Mouse (Mus musculus) testis, postnatal 14 days (tissue): ENCODE measurements at regions not wholly inside any gene's neighbourhood (a gene's known extent, or its start where the extent isn't known, plus 50 kb on each side); places are given as distances from the start of the nearest gene placed in this dataset.
A peak's percentile ranks its signal among the peaks of the same experiment; 100 is the strongest.

Source experiments
- DNase-seq: peaks from one replicate; pipeline ENCODE4 v3.0.0; 2021; ENCODE audit warnings: low spot score

DNA sequence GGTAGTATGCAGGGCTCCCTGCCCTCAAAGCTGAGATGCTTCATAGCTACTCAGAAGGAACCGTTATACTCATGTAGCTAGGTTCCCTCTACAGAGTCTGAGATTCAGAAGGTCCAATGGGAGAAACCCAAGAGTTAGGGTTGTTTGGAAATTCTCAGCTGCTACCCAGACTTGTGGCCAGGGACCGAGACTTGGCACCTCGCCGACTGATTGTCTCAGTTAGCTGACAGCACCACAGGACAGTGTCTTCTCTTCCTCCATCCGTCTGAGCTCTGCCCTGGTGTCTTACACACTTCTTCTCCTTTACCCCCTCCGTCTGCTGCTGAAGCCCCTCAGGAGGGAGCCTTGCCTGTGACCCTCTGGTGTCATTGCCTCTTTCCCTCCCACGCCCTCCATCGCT is 329.6 kb upstream of the Prox1 start:
- DNase-seq = no peak

DNA sequence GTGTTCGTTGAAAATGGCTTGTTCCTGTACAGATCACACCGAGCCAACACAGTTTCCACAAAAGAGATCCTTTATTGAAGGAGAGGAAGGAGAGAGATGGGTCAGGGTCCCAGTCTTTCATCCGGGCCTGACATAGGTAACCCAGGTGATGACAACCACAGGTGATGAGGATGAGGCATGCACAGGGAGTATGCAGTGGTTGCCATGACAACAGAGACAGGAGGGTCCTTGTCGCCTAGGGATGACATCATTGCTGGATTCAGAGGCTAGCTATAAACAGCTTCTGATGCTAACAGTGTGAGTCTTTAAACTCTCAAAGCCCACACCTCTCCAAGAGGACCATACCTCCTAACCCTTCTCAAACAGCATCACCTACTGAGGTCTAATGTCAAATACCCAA is 327.0 kb upstream of the Prox1 start:
- no peak for DNase-seq

DNA sequence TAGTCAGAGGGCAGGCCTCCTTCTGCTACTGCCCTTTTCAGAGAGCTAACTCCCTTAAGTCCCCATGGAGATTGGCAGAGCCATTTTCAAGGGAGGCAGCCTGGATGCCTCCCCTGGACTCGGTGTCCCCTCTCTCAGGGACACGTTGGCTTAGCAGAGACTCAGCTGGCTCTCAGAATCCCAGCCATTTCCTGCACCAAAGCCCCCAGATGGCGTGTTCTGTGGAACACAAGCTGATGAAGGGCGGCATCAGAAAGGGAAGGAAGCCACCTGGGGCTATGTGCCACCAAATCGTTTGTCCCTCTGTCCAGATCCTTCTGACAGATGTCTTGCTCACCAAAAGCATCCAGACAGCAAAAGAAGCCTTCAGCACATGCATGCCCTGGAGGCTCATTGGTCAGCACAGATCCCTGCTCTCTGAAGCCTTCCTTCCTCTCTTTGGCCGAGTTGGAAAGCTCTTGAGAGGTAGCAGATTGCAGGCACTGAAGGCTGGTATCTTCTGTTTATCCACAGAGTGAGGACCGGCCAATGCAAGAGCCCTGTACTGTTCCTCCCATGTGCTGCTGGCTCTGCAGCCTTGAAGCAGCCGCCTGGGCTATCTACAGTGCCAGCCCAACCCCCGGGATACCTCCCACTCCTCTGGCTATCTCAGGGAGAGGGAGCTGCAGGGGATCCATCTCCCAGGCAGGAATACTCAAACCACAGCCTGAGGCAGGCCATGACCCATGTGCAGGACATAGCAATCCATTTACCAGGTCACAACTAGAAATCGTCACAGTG is 325.4 kb upstream of the Prox1 start:
- no peak for DNase-seq

DNA sequence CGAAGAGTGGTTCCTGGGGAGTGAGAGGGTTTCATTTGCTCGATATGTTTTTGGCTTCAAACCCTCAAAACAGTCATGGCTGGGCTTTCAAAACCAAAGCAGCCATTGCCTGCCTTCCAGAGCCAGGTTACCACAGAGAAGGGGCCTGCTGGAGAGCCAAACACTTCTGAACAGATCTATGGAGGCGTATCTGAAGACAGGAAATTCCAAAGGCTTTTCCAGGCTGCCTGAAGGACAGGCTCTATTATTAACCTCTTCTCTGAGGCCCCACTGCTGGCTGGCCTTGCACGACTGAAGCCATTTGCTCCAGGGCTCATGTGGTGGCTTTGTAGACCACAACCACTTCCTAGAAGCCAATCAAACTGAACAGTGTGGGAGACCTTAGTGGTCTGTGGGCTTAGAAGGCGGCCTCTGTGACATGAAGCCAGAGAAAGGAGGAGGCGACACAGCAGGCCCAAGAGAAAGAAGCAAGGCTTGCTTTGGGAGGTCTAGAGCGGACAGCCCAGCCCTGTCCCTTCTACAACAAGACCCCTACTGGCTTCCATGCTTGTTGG is 316.1 kb upstream of the Prox1 start:
- no peak for DNase-seq

DNA sequence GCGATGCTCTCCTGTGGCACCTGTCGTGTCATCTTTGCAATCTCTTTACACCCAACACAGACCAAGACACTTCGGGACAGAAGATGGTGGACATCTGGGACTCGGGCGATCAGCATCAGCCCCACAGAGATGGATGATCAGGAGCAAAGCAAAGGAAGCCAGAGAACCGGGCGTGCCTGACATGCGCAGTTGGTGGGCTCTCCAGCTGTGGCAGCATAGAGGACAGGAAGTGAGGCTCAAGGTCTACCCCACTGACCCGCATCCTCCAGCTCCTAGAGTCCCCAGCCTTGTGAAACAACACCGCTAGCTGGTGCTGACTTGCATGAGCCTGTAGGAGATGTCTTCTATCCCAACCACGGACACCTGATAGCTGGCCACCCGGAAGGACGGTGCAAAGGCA is 312.9 kb upstream of the Prox1 start:
- peak; percentile 9 for DNase-seq

DNA sequence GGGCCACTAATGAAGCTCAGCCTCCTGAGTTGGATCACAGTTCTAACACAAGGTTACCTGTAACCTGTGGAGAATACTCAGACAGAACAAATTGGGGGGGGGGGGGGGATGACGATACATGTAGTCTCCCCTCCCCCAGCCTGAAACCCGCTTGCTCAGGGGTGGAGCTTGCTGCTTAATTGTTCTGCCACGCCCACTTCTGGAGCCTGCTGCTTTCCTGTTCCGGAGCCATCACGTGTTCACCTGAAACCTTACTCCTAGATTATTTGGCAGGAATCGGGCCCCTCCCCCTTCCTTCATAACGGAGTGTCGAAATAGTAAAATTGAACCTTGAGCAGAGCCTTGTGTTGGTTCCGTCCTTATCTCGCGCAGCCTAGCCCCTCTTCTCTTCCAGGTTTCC is 310.6 kb upstream of the Prox1 start:
- DNase-seq = no peak

DNA sequence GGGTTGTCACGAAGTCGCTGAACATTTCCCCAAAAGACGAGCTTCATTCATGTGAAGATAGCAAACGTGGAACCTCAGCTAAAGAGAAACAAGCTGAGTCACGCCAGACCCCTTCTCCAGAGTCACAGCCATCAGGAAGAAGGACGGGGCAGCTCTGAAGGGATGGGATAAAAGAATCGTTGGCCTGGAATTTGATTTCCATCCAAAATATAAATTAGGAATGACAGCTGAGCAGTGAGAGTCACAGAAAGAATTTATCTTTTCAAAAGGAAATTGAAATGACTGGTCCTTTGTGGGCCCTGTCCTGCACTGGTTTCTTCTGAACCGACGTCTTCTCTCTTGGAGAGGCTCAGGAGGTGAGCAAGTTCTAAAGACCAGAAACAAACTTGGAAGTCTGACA is 310.1 kb upstream of the Prox1 start:
- no peak for DNase-seq

DNA sequence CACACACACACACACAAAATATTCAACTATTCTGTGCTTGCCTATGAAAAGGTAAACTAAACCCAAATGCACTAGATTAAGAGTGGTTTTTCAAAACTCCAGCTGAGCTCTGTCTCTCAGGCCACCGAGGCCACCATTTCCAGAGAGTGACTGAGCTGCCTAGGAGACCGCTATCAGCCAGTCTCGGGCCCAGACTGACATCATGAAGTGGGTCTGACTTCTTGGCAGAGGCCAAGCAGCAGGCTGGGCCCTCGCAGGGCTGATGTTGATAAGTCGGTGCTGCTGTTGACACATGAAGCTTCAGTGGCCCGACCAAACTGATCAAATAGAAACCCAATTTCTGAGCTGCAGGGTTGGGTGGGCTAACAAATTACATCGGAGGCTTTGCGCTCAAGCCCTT is 302.2 kb upstream of the Prox1 start:
- DNase-seq = no peak

DNA sequence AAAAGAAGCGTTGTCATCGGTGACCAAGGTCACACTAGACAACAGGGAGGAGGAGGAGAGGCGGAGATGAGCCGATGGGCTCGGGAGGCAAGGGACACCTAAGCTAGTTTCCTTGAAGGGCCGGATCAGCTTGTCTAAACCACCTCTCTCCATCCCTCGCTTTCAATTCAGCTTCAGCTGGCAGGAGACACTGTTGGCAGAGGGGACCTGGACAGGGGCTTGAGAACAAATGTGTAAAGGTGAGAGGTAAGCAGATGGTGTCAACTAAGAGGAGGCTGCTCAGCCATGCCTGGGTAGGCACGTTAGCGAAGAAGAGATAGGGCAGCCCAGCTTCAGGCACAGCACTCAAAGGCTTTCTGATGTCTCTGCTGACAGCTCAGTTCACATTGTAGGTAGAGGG is 299.8 kb upstream of the Prox1 start:
- no peak for DNase-seq

DNA sequence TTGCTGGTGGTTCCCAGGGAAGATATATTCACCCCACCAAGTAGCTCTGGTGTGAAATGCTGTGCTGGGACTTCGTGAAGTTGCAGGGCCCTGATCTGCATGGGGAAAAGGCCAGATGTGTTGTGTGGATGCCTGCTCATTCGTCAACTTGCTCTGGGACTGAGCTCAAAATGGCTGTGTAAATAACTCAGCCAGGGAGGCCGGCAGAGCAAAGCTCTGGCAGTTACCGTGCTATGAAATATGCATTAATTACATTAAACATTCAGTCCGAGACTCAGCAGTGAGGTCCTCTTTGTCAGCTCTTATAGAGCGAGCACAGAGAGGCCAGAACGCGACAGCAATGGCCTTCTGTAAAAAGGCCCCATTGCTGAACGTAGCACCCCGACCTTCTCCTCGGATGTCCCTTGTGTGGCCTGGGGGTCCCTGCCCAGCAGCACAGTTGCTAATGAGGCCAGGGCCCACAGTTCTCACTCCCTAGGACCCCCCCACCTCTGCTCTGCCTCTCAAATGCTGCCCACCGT is 287.1 kb upstream of the Prox1 start:
- no peak for DNase-seq

DNA sequence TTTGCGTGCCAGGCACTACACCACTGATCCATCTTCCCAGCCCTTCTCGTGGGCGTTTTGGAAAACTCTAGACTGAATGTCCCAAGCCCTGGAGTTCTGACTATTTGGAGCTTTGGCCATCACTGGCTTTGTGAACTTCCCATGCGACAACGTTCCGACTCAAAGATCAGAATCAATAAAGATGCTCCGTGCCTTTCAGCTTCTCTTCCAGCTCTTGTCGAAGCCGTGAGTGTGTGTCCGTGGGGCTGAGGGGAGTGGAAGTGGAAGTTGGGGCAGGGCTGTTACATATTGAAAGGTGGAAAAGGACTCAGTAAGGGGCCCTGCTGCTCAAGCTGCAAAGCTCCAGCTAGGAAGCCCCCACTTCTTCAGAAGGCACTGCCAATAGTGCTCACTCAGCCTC is 283.0 kb upstream of the Prox1 start:
- DNase-seq = no peak

DNA sequence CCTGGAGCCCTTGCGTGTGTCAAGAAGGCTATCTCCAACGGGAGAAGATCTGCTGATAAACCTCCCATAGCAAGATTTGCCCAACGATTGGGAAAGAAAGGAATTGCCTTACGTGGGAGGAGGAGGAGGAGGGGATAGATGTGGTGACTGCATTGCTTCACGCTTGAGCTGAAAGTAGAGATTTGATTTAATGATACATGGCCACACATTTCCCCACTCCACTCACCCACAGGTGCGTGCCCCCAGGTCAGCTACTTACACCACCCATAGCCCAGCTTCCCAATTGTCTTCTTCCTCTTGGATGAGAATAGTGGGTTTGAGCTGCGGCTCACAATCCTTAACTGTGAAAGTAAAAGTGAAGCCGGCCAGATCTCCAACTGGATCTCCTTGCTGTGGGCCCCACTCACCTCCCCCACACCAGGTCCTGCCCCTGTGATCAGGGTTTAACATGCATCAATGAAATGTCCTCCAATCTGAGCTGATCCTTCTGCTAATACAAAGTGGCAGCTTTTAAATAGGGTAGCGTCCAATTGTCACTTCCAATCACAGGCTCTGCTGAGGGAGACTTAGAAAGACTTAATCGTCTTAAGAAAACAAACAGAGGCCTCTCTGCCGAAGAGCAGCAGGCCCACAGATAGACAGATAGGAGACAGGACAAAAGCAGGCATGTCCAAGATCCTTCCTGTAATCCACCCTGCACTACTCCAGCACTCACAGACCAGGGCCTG is 281.8 kb upstream of the Prox1 start:
- DNase-seq = no peak

DNA sequence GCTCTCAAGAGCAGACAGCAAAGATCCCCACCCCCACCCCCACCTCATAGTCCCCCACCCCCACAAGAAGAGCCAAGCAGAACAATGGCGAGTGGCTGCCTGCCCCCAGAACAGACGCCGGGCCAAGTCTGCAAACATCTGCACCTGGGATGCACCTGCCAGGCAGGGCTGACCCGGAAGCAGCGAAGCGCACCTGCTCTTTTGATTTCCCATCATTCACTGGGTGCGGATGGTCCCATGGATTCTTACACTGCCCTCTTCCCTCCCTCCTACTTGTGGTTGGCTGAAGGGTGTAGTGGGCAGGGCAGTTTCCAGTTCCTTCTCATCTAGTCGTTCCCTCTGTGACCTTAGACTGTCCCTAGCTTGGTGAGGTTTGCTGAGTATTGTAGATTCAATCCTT is 277.7 kb upstream of the Prox1 start:
- DNase-seq = no peak

DNA sequence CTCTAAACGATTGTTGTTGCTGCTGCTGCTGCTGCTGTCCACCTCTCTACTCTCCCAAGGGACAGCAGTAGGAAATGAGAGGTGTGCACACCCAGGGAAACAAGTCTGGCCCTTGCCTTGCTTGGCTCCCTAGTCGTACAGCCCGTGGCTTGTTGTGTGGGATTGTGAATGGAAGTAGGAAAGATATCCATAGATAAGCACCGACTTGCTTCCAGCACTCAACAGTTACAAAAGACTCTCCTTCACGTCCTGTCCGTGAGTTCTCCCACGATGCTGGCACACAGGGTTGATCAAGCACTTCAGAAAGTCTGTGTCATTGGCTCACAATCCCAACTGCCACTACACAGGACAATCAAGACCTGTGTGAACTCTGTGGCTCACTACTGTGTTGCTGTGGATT is 276.7 kb upstream of the Prox1 start:
- DNase-seq = no peak

DNA sequence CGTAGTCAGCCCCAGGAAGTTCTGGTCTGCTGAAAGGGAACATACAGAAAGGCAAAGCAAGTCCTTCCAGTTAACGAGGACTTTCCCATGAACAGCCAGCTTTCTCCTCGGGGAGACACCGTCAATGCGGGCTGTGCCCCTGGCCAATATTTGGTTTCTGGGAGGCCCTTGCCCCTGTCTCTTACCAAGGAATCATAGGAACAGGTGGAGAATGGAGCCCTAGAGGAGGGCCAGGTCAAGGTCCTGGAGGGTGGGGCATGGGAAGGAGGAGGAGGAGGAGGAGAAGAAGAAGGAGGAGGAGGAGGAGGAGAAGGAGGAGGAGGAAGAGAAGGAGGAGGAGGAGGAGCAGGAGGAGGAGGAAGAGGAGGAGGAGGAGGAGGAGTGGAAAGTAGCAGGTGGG is 276.2 kb upstream of the Prox1 start:
- no peak for DNase-seq

DNA sequence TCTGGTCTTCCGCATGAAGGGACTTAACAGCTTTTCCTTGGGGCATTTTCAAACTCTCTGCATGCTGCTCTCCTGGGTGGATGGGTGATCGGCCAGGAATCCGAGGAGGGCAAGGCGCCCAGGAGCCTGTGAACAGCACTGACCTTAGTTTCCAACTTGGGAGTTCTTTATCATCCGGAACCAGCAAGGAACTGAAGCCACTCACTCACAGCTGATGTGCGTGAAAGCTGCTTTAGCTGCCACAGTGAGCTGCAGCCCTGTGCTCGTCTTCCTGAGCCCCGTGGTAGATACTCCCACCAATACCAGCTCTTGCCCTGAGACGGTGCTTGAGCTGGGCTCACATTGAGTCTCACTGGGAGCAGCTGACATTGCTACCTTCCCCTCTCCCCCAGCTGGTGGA is 273.9 kb upstream of the Prox1 start:
- no peak for DNase-seq

DNA sequence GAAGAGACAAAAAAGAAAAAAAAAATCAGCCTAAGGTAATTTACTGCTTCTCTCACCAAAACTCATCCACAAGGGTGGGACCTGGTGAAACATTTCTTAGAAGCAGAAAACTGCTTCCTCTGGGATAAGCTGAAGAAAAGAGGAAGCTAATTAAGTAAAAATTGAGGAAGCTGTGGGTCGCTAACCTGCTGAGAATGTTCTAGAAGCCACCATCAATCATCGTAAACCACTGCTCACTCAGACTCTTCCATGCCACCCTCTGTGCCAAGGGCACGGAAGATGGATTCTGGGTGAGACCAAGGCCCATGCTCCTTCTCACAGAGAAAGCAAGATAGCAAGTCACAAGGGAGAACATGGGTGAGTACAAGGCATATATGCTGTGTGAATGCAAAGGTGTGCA is 272.7 kb upstream of the Prox1 start:
- DNase-seq = no peak

DNA sequence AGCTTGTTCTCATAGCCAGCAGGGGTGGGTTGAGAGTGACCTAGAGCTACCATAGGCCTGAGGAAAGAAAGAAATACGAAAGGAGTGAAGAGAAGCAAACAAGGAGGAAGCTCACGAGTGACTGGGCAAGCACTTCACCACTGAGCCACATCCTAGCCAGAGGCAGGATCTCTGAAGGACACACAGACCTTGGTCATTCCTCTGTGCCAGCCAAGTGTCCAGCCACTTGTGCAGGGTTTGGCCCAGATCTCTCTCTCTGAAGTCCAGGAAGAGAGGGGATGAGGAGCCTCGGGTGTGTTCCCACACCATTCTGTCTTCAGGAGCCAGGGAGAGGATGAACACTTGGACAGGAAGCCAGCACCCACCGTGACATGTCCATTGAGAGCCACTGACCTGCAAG is 271.7 kb upstream of the Prox1 start:
- no peak for DNase-seq

DNA sequence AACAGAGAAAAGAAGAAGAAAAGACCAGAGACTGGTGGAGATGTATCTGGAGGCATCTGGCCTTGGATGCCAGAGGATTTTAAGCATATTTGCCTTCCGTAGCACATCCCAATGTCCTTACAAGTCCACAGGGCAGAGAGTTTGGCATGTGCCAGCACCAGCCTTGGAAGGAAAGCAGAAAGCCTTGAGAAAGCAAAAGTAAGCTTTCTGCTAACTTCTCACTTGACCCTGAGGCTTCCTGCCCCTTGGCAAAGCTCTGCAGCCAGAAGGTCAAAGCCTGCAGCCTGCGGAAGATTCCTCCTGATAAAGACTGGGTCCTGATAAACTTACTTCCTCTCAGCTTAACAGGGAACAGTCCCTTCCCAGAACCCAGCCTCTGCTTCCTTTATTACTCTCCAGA is 268.3 kb upstream of the Prox1 start:
- DNase-seq = peak; percentile 48

DNA sequence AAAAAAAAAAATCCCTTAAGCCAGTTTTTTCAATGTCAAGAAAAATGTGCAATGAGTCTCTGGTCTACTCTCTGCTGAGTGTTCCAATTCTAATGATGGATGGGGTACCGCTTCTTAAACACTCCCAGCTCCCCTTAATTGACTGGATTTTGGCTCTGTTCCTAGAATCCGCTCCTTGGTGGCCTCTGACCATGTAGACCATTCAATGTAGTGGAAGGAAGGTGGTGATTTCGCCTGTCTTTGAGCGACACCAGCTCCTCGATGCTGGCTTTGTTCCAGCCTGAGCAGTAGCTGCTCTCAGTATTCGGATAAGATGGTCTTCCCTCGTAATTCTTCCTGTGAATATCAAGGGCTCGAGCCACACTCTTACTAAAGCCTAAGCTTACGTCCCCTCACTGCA is 252.4 kb upstream of the Prox1 start:
- DNase-seq = no peak

DNA sequence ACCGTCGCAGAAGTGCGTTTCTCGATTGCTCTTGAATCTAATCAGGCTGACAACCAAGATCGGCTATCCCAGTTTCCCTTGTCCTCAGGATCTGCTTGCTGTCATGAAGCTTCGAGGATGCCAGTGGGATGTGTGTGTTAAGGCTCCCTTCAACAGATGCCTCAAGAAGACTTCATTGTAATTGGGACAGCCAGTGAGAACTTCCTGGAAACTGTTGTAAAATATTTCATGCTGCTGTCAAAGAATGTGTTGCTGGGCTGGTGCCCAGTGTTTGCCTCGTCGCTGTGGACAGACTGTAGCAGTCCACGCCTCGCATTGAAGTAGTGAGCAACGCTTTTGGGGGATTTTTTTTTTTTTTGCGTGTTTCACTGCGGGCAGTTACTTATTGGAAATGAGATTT is 249.2 kb upstream of the Prox1 start:
- no peak for DNase-seq

DNA sequence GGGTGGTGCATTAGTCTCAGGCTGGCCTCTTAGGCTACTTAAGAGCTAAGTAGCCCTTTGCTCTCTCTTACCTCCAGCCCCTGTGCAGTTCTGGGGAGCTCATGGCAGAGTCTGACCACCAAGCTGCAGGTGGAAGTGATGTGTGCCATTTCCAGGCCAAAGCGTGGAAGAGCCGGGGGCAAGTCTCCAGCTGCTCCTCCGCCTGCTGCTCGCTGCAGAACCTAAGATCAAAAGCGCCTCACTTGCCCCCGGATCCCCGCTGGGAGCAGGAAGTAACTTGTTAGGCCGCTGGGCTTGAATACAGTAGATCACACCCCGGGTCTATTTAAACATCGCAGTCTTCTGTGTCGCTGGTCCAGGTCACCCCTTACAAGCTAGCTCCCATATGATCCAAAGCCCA is 246.8 kb upstream of the Prox1 start:
- no peak for DNase-seq

DNA sequence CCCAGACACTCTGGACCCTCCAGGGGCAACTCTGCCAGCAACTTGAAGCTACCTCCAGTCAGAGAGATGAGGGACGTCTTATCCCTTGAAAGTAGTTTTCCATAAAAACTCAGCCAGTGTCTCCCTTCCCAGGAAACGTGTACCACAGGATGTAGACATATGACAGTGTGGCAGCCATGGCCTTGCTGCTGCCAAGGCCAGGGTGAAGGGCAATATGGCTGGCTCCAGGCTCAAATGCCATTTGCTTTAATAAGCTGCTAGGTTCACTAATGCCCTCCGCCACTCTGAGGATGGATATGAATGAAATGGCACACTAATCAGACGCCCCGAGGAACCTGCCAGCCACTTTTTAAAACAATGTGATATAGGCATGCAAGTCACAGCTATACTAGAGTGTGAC is 241.2 kb upstream of the Prox1 start:
- DNase-seq = no peak
